Mouse (Mus musculus) limb, embryonic 15.5 days (tissue): ENCODE data around the gene Tpm1. TPM values are rescaled to one million over a fixed set of nuclear protein-coding genes. Genes with fewer than 3 reads are reported as not detected.

Experiments
- ATAC-seq: fragments of 200-750 bp; cut with Nextera tagmentation; 2 replicates; pipeline ENCODE4 v1.8.0; 2017; ENCODE audit warnings: low read depth, moderate TSS enrichment; ENCODE audit not compliant: insufficient number of reproducible peaks, low FRiP score, low TSS enrichment
- H3K27ac ChIP-seq: fragments of 300-500 bp; sonication (generic); 2 replicates; pipeline ENCODE4 v1.5.1; 2015; ENCODE audit warnings: moderate library complexity, mild to moderate bottlenecking, inconsistent platforms
- H3K27me3 ChIP-seq: fragments of 300-500 bp; sonication (generic); 2 replicates; pipeline ENCODE4 v1.6.1; 2015; ENCODE audit warnings: inconsistent platforms
- H3K36me3 ChIP-seq: fragments of 300-500 bp; sonication (generic); 2 replicates; pipeline ENCODE4 v1.6.1; 2015; ENCODE audit warnings: inconsistent platforms
- H3K4me1 ChIP-seq: fragments of 300-500 bp; sonication (generic); 2 replicates; pipeline ENCODE4 v1.6.1; 2015; ENCODE audit warnings: inconsistent platforms
- H3K4me2 ChIP-seq: fragments of 300-500 bp; sonication (generic); 2 replicates; pipeline ENCODE4 v1.6.1; 2015; ENCODE audit warnings: mild to moderate bottlenecking, inconsistent platforms
- H3K4me3 ChIP-seq: fragments of 300-500 bp; sonication (generic); 2 replicates; pipeline ENCODE4 v1.5.1; 2015; ENCODE audit warnings: mild to moderate bottlenecking, inconsistent platforms
- H3K9ac ChIP-seq: fragments of 300-500 bp; sonication (generic); 2 replicates; pipeline ENCODE4 v1.6.1; 2015; ENCODE audit warnings: inconsistent platforms
- H3K9me3 ChIP-seq: fragments of 300-500 bp; sonication (generic); 2 replicates; pipeline ENCODE4 v1.6.1; 2016; ENCODE audit warnings: inconsistent platforms
- WGBS: fragments of 180-500 bp; shearing (Covaris S2); methylation state at CpG from one replicate; pipeline ENCODE4 v1.1.7; 2015; 5-methylcytosine and 5-hydroxymethylcytosine counted together
- polyA plus RNA-seq: library from polyadenylated mRNA; unstranded; fragments of >200 nt; fragmentation: Nextera tagmentation; extraction: Ambion mirVana; gene quantifications from 2 replicates; pipeline ENCODE4 v1.2.1, GENCODE M21; 2015

The Tpm1 gene
- polyA plus RNA-seq, 1 experiment from 2014 or later = 710 TPM

GRCm38 (mm10) chr9:67013501-67013900 lies 35.7 kb downstream of the Tpm1 start:
- Histone ChIP-seq H3K4me2 (no peak overlapping the region), H3K27ac (peak overlapping the region; percentile 57; the same call in 1 of the 2 replicates), H3K36me3 (no peaks in the 10 kb centered on the region), H3K4me1 (peaks cover 23% of the 10 kb centered on the region), H3K27me3 (no peaks in the 10 kb centered on the region), H3K9ac (no peak overlapping the region), H3K9me3 (no peaks in the 10 kb centered on the region), H3K4me3 (no peak overlapping the region)
- 59% methylated on average over 2 of the region's 2 CpGs for WGBS
- no peak for ATAC-seq

- no peak overlapping the region for H3K9ac ChIP-seq
Measured at GRCm38 (mm10) chr9:67012470-67012869, 36.7 kb downstream of the Tpm1 start.

GRCm38 (mm10) chr9:67011483-67011882 lies 37.7 kb downstream of the Tpm1 start:
- Histone ChIP-seq H3K36me3 (no peaks in the 10 kb centered on the region), H3K9me3 (no peaks in the 10 kb centered on the region), H3K9ac (no peak overlapping the region), H3K4me2 (no peak overlapping the region), H3K27ac (no peak overlapping the region), H3K4me3 (no peak overlapping the region), H3K27me3 (no peaks in the 10 kb centered on the region), H3K4me1 (peaks cover 32% of the 10 kb centered on the region)
- 76% methylated on average over 9 of the region's 9 CpGs for WGBS
- ATAC-seq = no peak

More at GRCm38 (mm10) chr9:67012470-67012869, 36.7 kb downstream of the Tpm1 start:
- ATAC-seq = peak; percentile 75
- Histone ChIP-seq H3K27ac (peak overlapping the region; percentile 75), H3K4me1 (peaks cover 28% of the 10 kb centered on the region), H3K4me3 (no peak overlapping the region), H3K9me3 (no peaks in the 10 kb centered on the region), H3K4me2 (no peak overlapping the region), H3K36me3 (no peaks in the 10 kb centered on the region), H3K27me3 (no peaks in the 10 kb centered on the region)
- WGBS = 21% methylated on average over 3 of the region's 3 CpGs

GRCm38 (mm10) chr9:67008781-67009180 lies 40.4 kb downstream of the Tpm1 start:
- H3K4me2 ChIP-seq = 0 out of 2 replicates have a peak overlapping the region, but pooled peaks have one; percentile 10
- ATAC-seq = no peak
- peaks cover 28% of the 10 kb centered on the region for H3K4me1 ChIP-seq
- H3K9ac ChIP-seq = no peak overlapping the region
- WGBS = 8% methylated on average over 11 of the region's 11 CpGs
- no peak overlapping the region for H3K4me3 ChIP-seq
- H3K27ac ChIP-seq = peak overlapping the region; percentile 69
- no peaks in the 10 kb centered on the region for H3K36me3 ChIP-seq
- no peaks in the 10 kb centered on the region for H3K27me3 ChIP-seq
- no peaks in the 10 kb centered on the region for H3K9me3 ChIP-seq

- H3K9ac ChIP-seq = no peak overlapping the region
- H3K4me3 ChIP-seq = no peak overlapping the region
- no peak for ATAC-seq
- no peak overlapping the region for H3K4me2 ChIP-seq
- H3K36me3 ChIP-seq = no peaks in the 10 kb centered on the region
- peaks cover 15% of the 10 kb centered on the region for H3K4me1 ChIP-seq
- no peaks in the 10 kb centered on the region for H3K9me3 ChIP-seq
- no peak overlapping the region for H3K27ac ChIP-seq
- H3K27me3 ChIP-seq = no peaks in the 10 kb centered on the region
- WGBS = 64% methylated on average over 4 of the region's 4 CpGs
Measured at GRCm38 (mm10) chr9:67006376-67006775, 42.8 kb downstream of the Tpm1 start.

GRCm38 (mm10) chr9:67005161-67005742 lies 44.0 kb downstream of the Tpm1 start:
- no peak overlapping the region for H3K9ac ChIP-seq
- no peak overlapping the region for H3K27ac ChIP-seq
- ATAC-seq = no peak
- no peaks in the 10 kb centered on the region for H3K36me3 ChIP-seq
- H3K4me2 ChIP-seq = no peak overlapping the region
- H3K27me3 ChIP-seq = no peaks in the 10 kb centered on the region
- 80% methylated on average over 11 of the region's 11 CpGs for WGBS
- H3K9me3 ChIP-seq = no peaks in the 10 kb centered on the region
- H3K4me3 ChIP-seq = no peak overlapping the region
- H3K4me1 ChIP-seq = peaks cover 15% of the 10 kb centered on the region

GRCm38 (mm10) chr9:67003656-67004055 lies 45.5 kb downstream of the Tpm1 start:
- Histone ChIP-seq H3K4me3 (no peak overlapping the region), H3K9ac (no peak overlapping the region), H3K27ac (no peak overlapping the region), H3K4me2 (no peak overlapping the region), H3K36me3 (no peaks in the 10 kb centered on the region), H3K4me1 (peaks cover 10% of the 10 kb centered on the region), H3K9me3 (no peaks in the 10 kb centered on the region), H3K27me3 (no peaks in the 10 kb centered on the region)
- ATAC-seq = no peak
- WGBS = 46% methylated on average over 4 of the region's 4 CpGs

GRCm38 (mm10) chr9:67003156-67003555 lies 46.0 kb downstream of the Tpm1 start:
- WGBS = 35% methylated on average over 4 of the region's 4 CpGs
- H3K27me3 ChIP-seq = no peaks in the 10 kb centered on the region
- no peak for ATAC-seq
- no peak overlapping the region for H3K9ac ChIP-seq
- H3K9me3 ChIP-seq = no peaks in the 10 kb centered on the region
- H3K4me3 ChIP-seq = no peak overlapping the region
- no peaks in the 10 kb centered on the region for H3K36me3 ChIP-seq
- no peak overlapping the region for H3K27ac ChIP-seq
- no peak overlapping the region for H3K4me2 ChIP-seq
- H3K4me1 ChIP-seq = peaks cover 7% of the 10 kb centered on the region; the same call in 1 of the 2 replicates

- no peaks in the 10 kb centered on the region for H3K9me3 ChIP-seq
- no peak overlapping the region for H3K9ac ChIP-seq
- no peaks in the 10 kb centered on the region for H3K27me3 ChIP-seq
- 72% methylated on average over 4 of the region's 4 CpGs for WGBS
- ATAC-seq = no peak
- H3K4me2 ChIP-seq = no peak overlapping the region
- no peaks in the 10 kb centered on the region; the same call in 1 of the 2 replicates for H3K4me1 ChIP-seq
- H3K27ac ChIP-seq = no peak overlapping the region
- H3K36me3 ChIP-seq = no peaks in the 10 kb centered on the region
- H3K4me3 ChIP-seq = no peak overlapping the region
Measured at GRCm38 (mm10) chr9:67001506-67001905, 47.7 kb downstream of the Tpm1 start.

- no peak for ATAC-seq
- 8% methylated on average over 6 of the region's 6 CpGs for WGBS
- Histone ChIP-seq H3K4me2 (no peak overlapping the region), H3K4me3 (no peak overlapping the region), H3K9ac (no peak overlapping the region), H3K27me3 (no peaks in the 10 kb centered on the region), H3K9me3 (no peaks in the 10 kb centered on the region), H3K27ac (no peak overlapping the region), H3K4me1 (no peaks in the 10 kb centered on the region; the same call in 1 of the 2 replicates), H3K36me3 (no peaks in the 10 kb centered on the region)
Measured at GRCm38 (mm10) chr9:67001050-67001449, 48.2 kb downstream of the Tpm1 start.

- Histone ChIP-seq H3K4me2 (no peak overlapping the region), H3K27me3 (no peaks in the 10 kb centered on the region), H3K36me3 (no peaks in the 10 kb centered on the region), H3K4me1 (no peaks in the 10 kb centered on the region), H3K27ac (no peak overlapping the region), H3K9me3 (no peaks in the 10 kb centered on the region), H3K9ac (no peak overlapping the region), H3K4me3 (no peak overlapping the region)
- no peak for ATAC-seq
- 88% methylated on average over 8 of the region's 8 CpGs for WGBS
Measured at GRCm38 (mm10) chr9:66999698-67000097, 49.5 kb downstream of the Tpm1 start.

- Histone ChIP-seq H3K4me2 (no peak overlapping the region), H3K4me1 (peaks cover 33% of the 10 kb centered on the region), H3K9me3 (no peaks in the 10 kb centered on the region), H3K27me3 (no peaks in the 10 kb centered on the region), H3K4me3 (no peak overlapping the region), H3K36me3 (no peaks in the 10 kb centered on the region), H3K9ac (no peak overlapping the region), H3K27ac (no peak overlapping the region)
- 72% methylated on average over 8 of the region's 8 CpGs for WGBS
- no peak for ATAC-seq
Measured at GRCm38 (mm10) chr9:66991750-66992410, 57.3 kb downstream of the Tpm1 start.
